Mouse (Mus musculus): Measurements from ENCODE around the gene Relt.

The Relt gene

DNA sequence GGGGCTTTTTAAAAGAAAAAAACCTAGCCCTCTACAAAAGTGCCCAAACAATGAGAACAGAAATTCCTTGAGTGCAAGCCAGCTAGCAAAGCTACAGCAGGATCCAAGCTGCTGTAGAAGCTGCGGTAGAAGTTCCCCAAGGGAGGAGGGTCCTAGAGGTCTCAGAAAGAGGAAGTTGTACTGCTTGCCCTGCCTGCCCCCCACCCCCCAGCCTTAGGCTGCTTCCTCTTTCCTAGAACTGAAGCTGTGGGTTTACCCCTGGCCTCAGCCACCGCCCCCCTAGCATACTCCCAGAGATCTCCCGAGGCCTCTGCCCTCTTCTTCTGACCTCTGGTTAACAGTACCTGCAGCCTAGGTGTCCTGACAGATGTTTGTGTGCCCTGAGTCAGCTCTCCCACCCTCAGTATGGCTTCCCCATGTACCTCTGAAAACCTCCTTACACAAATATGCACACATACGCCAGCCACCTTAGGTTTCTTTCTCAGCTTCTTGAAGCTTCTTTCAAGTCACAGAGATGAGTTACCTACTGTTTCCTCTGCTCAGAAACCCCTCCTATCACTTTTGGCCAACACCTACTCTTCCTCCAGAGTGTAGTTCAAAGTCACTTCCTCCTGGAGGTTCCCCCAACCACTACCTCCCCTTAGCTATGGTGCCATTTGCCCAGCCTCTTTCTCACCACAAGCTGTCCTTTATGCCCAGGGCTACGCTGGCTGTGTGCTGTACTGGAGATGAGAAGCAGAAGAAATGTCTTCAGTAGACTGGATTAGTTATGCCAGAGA lies 7.3 kb downstream of the Relt start:
- ChIA-PET POLR2A (interaction anchor here in 2 of 4 experiments (0.8 to 4.8 kb wide), 9 partner anchors 7 to 538 kb away, joined by 3 to 23 read pairs (median 4); partner anchors contain the start of genes Relt (in 2 of the 2), Arhgef17 (in 1 of the 2) and Fam168a (in 1 of the 2)), CTCF (interaction anchor here in 1 of 4 experiments (1.3 to 1.4 kb wide), 2 partner anchors 13 to 113 kb away, joined by 3 read pairs; no protein-coding TSS in a partner anchor)

DNA sequence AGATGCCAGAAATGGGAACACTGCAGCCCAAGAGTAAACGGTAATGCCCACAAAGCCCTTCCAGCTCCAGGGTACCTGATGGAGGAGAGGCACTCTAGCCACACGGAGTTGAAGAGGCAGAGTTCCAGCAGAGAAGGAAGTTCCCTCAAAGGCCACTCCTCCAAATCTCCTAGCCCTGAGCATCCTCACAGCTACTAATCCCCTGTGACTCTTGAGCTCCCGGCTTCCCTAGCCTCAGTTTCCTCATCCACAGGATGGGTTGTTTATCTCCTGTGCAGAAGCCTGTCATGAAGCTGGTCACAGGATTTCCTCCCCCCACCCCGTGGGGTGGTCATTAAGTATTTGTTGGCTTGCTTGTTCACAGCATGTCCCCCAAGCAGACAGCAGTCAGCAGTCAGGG lies 7.9 kb downstream of the Relt start:
- CTCF ChIA-PET = interaction anchor here in 2 of 4 experiments (0.6 to 1.4 kb wide), 2 partner anchors 79 to 113 kb away, joined by 3 to 10 read pairs; no protein-coding TSS in a partner anchor
- POLR2A ChIA-PET = interaction anchor here in 2 of 4 experiments (0.8 to 4.8 kb wide), 8 partner anchors 8 to 149 kb away, joined by 3 to 23 read pairs (median 4); partner anchors contain the start of genes Relt (in 2 of the 2), Arhgef17 (in 1 of the 2) and Fam168a (in 1 of the 2)

DNA sequence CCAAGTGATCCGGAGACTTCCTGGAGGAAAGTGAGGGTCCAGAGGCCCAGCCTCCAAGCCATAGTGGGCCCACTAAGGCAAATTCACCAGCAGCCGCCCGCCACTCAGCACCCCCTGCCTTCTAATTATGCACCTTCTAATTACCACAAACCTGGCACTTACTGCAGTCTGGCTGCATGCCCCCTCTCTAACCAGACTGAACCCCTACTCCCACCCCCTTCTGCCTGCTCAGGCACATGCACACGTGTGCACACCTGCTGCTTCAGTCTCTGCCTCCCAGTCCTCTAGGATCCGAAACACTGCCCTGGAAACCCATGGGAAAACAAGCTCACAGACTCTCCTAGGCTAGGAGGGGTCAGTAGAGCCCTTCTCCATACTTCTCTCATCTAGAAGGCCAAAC lies 8.4 kb downstream of the Relt start:
- ChIA-PET CTCF (interaction anchor here in 2 of 4 experiments (0.6 to 1.4 kb wide), 2 partner anchors 78 to 114 kb away, joined by 3 to 10 read pairs; no protein-coding TSS in a partner anchor), POLR2A (interaction anchor here in 2 of 4 experiments (1.2 to 4.8 kb wide), 5 partner anchors 8 to 77 kb away, joined by 4 to 23 read pairs (median 6); partner anchors contain the start of genes Relt (in 2 of the 2) and Arhgef17 (in 1 of the 2))

DNA sequence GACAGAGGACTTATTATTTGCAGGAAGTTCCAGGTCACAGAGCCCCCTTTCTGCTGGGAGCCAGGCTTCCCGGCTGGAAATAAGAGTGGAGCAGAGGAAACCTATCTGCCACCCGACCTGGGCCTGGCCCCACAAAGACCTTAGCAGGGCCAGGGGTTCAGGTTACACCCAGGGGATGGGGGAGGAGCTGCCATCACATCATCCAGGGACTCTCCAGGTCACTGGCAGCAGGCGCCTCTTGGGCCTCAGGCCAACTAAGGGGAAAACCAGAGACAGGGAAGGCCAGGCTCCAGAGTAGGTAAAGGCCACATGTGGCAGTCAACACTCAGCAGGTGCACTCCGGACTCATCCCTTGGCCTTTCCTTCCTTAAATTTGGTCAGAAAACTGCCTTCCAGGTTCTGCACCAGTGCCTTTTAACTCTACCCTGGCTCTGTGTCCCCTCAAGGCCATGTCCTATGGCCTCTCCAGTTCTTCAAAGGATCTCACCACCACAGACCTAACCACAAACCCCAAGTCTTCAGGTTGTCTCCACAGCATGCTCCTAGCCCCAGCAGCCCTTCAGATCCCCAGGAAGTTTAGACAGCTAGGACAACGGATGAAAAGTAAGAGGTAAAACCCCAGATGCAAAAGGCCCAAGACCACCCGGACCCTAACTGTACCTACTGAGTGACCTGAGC lies 9.0 kb downstream of the Relt start:
- ChIA-PET CTCF (interaction anchor here in 3 of 4 experiments (1.0 to 1.7 kb wide), 3 partner anchors 9 kb away, joined by 3 to 8 read pairs (median 6); partner anchors contain the start of gene Relt (in 3 of the 3)), POLR2A (interaction anchor here in 3 of 4 experiments (1.0 to 4.8 kb wide), 7 partner anchors 9 to 19 kb away, joined by 3 to 23 read pairs (median 4); partner anchors contain the start of gene Relt (in 3 of the 3))

DNA sequence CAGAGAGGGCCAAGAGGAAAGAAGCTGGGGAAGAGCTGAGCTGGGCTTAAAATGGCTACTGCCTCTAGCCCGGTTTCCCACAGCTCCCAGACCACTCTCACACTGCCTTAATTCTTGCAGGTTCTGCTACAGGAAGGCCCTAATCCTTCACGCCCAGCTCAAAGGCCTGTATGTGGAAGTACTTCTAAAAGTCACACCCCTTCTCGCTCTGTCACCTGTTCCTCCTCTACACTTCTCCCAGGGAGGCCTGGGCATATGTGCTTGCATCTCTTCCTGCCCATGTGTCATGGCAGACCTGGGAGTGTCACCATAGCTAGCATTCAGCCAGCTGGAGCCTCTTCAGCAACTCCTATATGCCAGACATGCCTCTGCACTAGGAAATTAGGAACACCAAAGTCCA lies 9.8 kb downstream of the Relt start:
- CTCF ChIA-PET = interaction anchor here (0.6 to 1.7 kb wide), 6 partner anchors 10 to 666 kb away, joined by 3 to 8 read pairs (median 3); partner anchors contain the start of gene Relt (in 3 of the 4)
- POLR2A ChIA-PET = interaction anchor here in 3 of 4 experiments (0.7 to 4.8 kb wide), 6 partner anchors 9 to 40 kb away, joined by 3 to 23 read pairs (median 4); partner anchors contain the start of gene Relt (in 3 of the 3)

DNA sequence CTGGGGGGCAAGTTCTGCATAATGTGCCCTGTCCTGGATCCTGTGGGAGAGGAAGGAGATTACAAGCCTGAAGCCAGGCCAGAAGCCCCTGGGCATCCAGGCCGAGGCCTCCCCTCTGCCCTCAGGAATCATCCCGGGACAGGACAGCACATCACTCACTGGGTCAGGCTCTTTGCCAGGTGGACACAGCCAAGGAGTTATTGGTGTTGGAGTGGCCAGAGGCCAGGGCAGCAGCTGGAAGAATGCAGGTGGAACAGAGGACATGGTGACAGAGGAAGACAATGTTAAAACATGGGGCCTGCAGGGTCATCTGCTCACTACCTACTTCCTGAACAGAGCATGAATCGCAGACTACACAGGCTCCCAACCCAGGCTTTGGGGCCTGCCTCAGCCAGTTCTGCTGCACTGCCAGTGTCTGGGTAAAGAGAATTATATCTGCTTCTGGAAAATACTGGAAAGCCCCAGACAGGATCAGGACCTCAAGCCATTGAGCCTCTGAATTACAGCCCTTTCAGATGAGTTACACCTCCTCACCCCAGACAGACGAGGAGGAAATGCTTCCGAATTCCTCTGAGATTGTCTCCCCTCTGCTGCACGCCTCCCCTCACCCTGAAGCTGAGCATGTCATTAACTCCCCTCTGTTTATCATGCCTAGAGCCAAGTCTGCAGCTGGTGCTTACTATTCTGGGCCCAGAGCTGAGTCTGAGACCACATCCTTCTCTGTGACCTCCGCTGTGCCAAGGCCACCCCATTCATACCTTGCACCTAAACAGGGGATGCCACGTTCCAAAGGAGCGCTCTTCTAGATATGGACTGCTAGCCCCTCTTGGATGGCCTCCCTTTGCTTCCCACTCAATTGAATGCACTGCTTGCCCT lies 11.5 kb downstream of the Relt start:
- ChIA-PET CTCF (no interaction called here), POLR2A (interaction anchor here in 2 of 4 experiments (1.0 to 4.8 kb wide), 2 partner anchors 9 to 12 kb away, joined by 4 to 23 read pairs; partner anchors contain the start of gene Relt (in 1 of the 2))

DNA sequence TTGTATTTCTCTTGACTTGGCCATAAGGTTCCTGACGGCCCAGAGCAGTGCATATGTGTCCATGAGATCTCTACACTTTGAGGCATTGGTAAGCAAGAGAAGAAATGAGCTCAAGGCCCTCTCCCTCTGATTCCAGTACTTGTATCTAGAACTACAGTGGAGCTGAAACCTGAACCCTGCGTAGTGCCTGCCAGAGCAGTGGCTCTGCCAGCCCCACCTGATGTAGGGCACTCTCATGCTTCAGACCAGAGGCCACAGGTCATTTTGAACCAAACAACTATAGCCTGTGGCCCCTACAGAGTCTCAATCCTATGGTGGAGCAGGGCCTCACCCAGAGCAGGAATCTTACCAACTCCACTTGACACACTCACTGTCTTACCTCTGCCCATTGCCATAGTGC lies 13.7 kb downstream of the Relt start:
- CTCF ChIA-PET = interaction anchor here (0.6 to 2.5 kb wide), 36 partner anchors 8 to 492 kb away, joined by 3 to 29 read pairs (median 4); partner anchors contain the start of gene Relt (in 4 of the 4)

DNA sequence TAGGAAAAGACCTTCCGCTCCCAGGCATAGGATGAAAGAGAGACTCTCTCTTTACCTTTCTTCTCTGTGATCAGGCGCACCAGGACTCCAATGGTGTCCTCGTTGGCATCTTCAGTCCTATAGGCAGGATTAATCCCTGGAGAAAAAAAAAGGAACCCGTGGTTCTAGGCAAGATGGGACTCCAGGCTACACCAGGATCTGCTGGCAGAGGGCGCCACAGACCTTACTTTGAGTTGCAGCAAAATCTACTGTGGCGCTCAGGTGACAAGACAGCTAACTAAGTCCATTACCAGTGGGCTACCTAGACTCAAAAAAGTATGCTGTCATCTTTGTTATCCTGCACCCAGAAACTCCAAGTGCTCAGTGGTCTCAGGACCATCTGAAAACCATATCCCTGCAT lies 14.5 kb downstream of the Relt start:
- CTCF ChIA-PET = interaction anchor here (0.6 to 2.5 kb wide), 44 partner anchors 7 to 493 kb away, joined by 3 to 29 read pairs (median 4); partner anchors contain the start of gene Relt (in 4 of the 4)
- POLR2A ChIA-PET = interaction anchor here (0.5 to 3.0 kb wide), 23 partner anchors 9 to 242 kb away, joined by 3 to 21 read pairs (median 4); partner anchors contain the start of genes Relt (in 3 of the 4), Fam168a (in 1 of the 4) and Rab6a (in 1 of the 4)

More for the DNA sequence above, 13.7 kb downstream of the Relt start:
- POLR2A ChIA-PET = interaction anchor here in 3 of 4 experiments (0.6 to 3.0 kb wide), 15 partner anchors 11 to 242 kb away, joined by 3 to 21 read pairs (median 4); partner anchors contain the start of genes Relt (in 2 of the 3) and Rab6a (in 1 of the 3)

DNA sequence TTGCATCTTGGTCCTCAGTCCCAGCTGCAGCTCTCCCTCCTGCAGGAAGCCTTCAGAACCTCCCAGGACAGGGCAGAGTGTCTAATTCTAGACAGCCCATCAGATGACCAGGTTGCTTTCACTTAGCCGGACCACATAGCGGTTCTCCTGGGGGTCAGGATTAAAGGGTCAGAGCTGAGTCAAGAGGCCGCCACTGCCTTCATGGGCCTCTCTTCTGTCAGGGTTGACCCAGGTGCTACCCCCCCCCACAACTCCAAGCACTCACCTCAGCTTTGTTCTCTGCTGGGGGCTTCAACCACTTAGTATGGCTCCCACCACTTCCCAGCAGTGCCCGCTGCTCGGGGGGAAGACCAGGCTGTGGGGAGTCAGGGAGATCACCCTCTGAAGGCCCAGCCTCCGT lies 16.1 kb downstream of the Relt start:
- POLR2A ChIA-PET = interaction anchor here in 3 of 4 experiments (0.6 to 2.1 kb wide), 7 partner anchors 9 to 417 kb away, joined by 3 to 10 read pairs (median 3); partner anchors contain the start of gene Arhgef17 (in 1 of the 3)

DNA sequence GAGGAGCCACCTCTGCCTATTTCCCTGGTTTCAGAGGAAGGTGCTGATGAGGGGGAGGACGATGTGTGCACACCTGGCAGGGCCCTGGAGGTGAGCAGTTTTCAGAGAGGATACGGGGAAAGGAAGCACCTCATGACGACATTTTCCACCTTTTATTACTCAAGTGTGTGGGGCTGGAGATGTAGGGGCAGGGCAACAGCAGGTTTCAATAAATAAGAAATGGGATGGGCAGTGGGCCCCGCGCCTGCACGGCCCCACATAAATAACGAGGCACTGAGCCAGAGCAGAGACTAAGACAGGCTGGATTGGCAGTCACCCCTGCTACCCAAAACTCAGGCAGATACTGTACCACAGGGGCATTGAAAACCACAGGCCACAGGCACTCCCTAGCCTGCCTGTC lies 17.2 kb downstream of the Relt start:
- POLR2A ChIA-PET = interaction anchor here in 1 of 4 experiments (1.0 to 2.1 kb wide), 6 partner anchors 8 to 33 kb away, joined by 3 to 10 read pairs (median 3); partner anchors contain the start of gene Relt

More for the DNA sequence above, 16.1 kb downstream of the Relt start:
- CTCF ChIA-PET = interaction anchor here in 3 of 4 experiments (0.5 to 2.4 kb wide), 5 partner anchors 16 to 135 kb away, joined by 3 to 20 read pairs (median 3); partner anchors contain the start of gene Relt (in 2 of the 3)

DNA sequence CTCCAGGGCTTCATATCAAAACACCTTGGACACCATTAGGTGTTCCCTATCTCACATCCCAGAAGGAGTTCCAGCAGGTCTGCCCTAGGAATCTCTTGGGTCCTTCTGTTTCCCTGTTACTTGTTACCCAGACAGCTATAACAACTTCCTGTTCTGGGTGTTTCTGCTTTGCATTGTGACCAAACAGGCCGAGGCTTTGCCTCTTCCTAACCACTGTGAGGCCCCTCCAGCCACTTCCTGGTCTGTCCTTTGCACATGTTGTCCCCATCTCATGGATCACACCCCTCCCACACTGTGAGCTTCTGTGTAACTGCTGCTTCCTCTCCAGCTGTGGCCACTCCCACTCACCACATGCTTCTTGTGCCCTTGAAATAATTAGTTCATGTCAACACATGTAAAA lies 17.8 kb downstream of the Relt start:
- CTCF ChIA-PET = interaction anchor here in 2 of 4 experiments (0.5 to 1.5 kb wide), 2 partner anchors 18 to 58 kb away, joined by 3 to 4 read pairs; partner anchors contain the start of gene Relt (in 1 of the 2)

More for the DNA sequence above, 17.2 kb downstream of the Relt start:
- CTCF ChIA-PET = interaction anchor here in 1 of 4 experiments (1.5 kb wide), 1 partner anchor 17 kb away, joined by 4 read pairs; the partner anchor contains the start of gene Relt

DNA sequence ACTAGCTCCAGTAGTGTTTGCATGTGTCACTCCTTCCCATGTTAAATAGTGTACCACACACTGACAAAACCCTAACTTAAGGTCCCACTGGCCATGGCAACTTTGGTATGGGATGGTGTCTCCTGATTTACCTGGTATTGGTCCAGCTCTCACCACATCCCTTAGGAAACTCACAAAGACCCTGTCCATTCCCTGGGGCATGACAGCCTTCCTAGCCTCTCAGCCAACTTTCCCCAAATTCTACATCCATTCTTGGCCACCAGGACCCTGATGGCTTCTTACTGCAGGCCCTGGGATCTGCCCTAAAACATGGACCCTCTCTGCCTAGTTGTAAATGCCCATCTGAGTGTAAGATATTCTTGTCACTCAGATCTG lies 18.2 kb downstream of the Relt start:
- ChIA-PET POLR2A (interaction anchor here in 1 of 4 experiments (1.2 to 1.7 kb wide), 3 partner anchors 12 to 24 kb away, joined by 3 to 7 read pairs (median 6); partner anchors contain the start of gene Relt), CTCF (interaction anchor here in 2 of 4 experiments (0.5 to 1.7 kb wide), 3 partner anchors 18 to 58 kb away, joined by 3 to 5 read pairs (median 4); partner anchors contain the start of gene Relt (in 2 of the 2))

More for the DNA sequence above, 17.8 kb downstream of the Relt start:
- POLR2A ChIA-PET = interaction anchor here in 1 of 4 experiments (1.2 to 1.7 kb wide), 3 partner anchors 12 to 24 kb away, joined by 3 to 7 read pairs (median 6); partner anchors contain the start of gene Relt

DNA sequence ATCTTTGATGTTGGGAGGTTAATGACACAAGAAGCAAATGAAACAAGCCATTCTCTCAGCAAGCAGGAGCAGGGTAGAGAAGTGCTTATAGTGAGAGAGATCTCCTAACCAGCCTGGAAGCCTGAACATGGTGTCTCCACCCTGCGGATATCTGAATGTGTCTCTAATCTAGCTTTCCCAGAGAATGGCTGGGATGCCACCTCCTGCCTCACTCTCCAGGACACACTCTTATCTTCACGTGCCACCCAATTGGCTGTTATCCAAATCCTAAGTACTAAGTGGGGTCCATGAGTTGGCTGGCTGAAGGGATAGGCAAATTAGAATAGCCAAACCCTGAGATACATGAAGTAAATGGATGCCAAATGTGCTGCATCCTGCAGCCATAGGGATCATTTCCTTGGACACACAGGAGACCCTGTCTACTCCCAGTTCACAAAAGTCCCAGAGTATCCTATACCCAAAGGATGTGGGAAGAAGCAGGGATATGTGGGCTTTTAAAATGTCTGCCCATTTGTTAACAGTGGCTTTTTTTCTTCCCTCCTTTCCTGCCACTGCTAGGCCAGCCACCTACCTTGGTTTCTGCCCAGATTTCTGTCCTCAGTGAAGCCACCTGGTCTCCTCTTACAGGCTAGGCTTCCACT lies 18.7 kb downstream of the Relt start:
- CTCF ChIA-PET = interaction anchor here in 2 of 4 experiments (0.5 to 1.7 kb wide), 3 partner anchors 19 to 59 kb away, joined by 3 to 5 read pairs (median 4); partner anchors contain the start of gene Relt (in 2 of the 2)

DNA sequence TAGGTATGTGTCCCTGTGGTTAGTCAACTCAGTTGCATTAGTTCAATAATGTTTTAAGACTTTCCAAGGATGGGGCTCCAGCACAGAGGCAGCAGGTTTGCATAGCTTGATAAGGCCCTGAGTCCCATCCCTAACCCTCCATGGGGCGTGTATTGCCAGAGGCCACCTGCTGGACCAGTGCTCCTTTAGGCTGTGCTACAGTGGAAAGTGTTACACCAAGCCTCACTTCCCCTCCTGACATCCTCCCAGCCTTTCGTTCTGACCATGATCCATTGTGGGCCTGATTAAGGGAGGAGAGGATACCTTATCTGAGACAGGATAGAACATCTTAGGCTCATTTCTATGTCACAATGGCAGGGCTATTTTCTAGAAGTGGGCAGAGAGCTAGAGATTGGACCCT lies 19.4 kb downstream of the Relt start:
- CTCF ChIA-PET = interaction anchor here in 1 of 4 experiments (1.7 kb wide), 1 partner anchor 19 kb away, joined by 5 read pairs; the partner anchor contains the start of gene Relt
- POLR2A ChIA-PET = interaction anchor here in 2 of 4 experiments (0.9 to 2.1 kb wide), 3 partner anchors 9 to 19 kb away, joined by 3 to 6 read pairs (median 5); partner anchors contain the start of gene Relt (in 2 of the 2)

More for the DNA sequence above, 18.7 kb downstream of the Relt start:
- POLR2A ChIA-PET = interaction anchor here in 2 of 4 experiments (0.9 to 2.1 kb wide), 5 partner anchors 9 to 19 kb away, joined by 3 to 7 read pairs (median 6); partner anchors contain the start of gene Relt (in 2 of the 2)

DNA sequence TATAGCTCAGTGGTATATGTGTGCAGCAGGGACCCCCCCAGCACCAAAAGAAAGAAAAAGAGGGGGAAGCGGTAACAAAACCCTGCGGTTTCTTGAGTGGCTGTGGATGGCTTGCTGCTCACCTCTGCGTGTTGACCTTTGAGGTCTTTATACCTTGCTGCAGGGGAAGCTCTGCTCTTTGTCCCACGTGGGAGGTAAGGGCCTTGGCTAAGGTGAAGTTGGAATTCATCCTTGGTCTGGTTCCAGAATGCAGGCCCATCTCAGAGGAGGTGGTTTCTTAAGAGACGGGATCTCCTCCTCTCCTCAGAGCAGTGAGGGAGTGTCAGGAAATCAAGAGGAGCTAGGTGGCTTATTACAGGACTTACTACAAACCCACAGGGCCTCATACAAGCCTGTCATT lies 21.1 kb downstream of the Relt start:
- POLR2A ChIA-PET = interaction anchor here in 3 of 4 experiments (0.7 to 2.1 kb wide), 7 partner anchors 13 to 682 kb away, joined by 3 to 6 read pairs (median 4); partner anchors contain the start of genes Relt (in 2 of the 3) and Fam168a (in 1 of the 3)
- CTCF ChIA-PET = interaction anchor here in 1 of 4 experiments (0.6 to 3.0 kb wide), 2 partner anchors 7 to 21 kb away, joined by 3 to 12 read pairs; partner anchors contain the start of gene Relt
